Mouse (Mus musculus): Measurements from ENCODE around the gene Zranb1.

DNA sequence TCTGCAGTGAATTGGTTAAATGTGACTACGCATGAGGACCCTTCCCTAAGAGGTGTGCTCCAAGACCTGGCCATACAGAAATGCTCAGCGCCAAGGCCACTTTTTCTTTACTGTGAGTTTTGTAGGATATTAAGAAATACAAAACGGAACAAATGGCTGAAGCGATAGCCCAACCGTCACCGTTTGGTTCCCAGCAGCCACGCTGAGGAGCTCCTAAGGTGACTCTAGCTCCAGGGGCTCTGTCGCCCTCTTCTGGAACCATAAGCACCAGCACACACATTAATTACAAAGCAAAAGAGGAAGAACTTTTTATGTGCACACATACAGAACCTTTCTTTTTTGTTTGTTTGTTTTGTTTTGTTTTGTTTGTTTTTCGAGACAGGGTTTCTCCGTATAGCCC lies 33.7 kb upstream of the Zranb1 start:
- TF ChIP-seq CTCF (IDR thresholded peaks at IDR 0.05; ENCODE audit: low read depth, low read length) (no peak), POLR2AphosphoS5 (IDR thresholded peaks at IDR 0.05; ENCODE audit: insufficient replicate concordance, low read depth, low read length) (no peak), GATA2 (IDR thresholded peaks at IDR 0.05; ENCODE audit: borderline replicate concordance, low read depth, low read length) (no peak), TAL1 (conservative IDR thresholded peaks at IDR 0.05; ENCODE audit: low read depth, low read length) (no peak)

Measured in G1E (cell line).